Mouse (Mus musculus) heart, adult 2 months (tissue): Measurements from ENCODE around the gene Thap11.

Source experiments
- EP300 ChIP-seq: fragments of 200-500 bp; IDR thresholded peaks from 2 replicates; pipeline ENCODE4 v1.6.1; 2011; ENCODE audit warnings: low read depth, low read length, control low read depth; ENCODE audit not compliant: insufficient read depth
- POLR2A ChIP-seq: fragments of 200-500 bp; IDR thresholded peaks from 2 replicates; pipeline ENCODE4 v1.6.1; 2011; ENCODE audit warnings: mild to moderate bottlenecking, low read depth, low read length, control low read depth; ENCODE audit not compliant: insufficient read depth

DNA sequence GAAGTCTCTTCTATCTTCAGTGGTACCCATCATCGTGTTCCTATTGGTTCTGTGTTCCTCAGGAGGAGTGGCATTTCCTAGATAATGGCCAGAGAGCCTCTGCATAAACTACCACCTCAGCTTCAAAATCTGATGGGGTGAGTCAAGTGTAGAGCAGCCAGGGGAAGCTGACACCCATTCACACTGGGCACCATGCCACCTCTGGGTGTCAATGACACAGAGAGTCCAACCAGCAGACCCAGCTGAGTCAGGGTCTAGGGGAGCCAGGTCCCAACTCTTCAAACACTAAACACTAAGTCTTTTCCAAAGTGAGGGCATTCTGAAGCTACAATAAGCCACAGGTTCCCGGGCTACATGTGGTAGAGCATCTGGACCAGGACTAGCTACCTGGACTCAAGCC is 46.5 kb upstream of the Thap11 start:
- TF ChIP-seq POLR2A: no peak
- no peak for TF ChIP-seq EP300
